Mouse (Mus musculus) brain, embryonic 14.5 days (tissue): ENCODE results near the gene Cntn2.

Source experiments
- CTCF ChIP-seq: fragments of 200-500 bp; IDR thresholded peaks from 2 replicates; pipeline ENCODE4 v1.5.1; 2012; ENCODE audit warnings: inconsistent platforms, mild to moderate bottlenecking, moderate library complexity, borderline replicate concordance; ENCODE audit not compliant: insufficient read depth, insufficient read length; ENCODE audit errors: extremely low read depth
- POLR2A ChIP-seq: fragments of 200-500 bp; IDR thresholded peaks from 2 replicates; pipeline ENCODE4 v1.6.1; 2012; ENCODE audit warnings: mild to moderate bottlenecking, inconsistent platforms, borderline replicate concordance; ENCODE audit not compliant: poor library complexity, insufficient read depth, insufficient read length, severe bottlenecking; ENCODE audit errors: extremely low read depth

- no peak for TF ChIP-seq CTCF
- TF ChIP-seq POLR2A, result no peak
Observed at GRCm38 (mm10) chr1:132511521-132511920, 31.5 kb downstream of the Cntn2 start.
